Mouse (Mus musculus) thymus, adult 2 months (tissue): ENCODE results near the gene Lyzl6.

Experiments
- CTCF ChIP-seq: fragments of 200-500 bp; IDR thresholded peaks from 2 replicates; pipeline ENCODE4 v1.5.1; 2012; ENCODE audit warnings: mild to moderate bottlenecking, control low read depth, low read length, moderate library complexity, borderline replicate concordance; ENCODE audit not compliant: control insufficient read depth, poor library complexity, insufficient read depth; ENCODE audit errors: extremely low read depth
- POLR2A ChIP-seq: fragments of 200-500 bp; IDR thresholded peaks from 2 replicates; pipeline ENCODE4 v1.6.1; 2012; ENCODE audit warnings: mild to moderate bottlenecking, low read length, control low read depth, moderate library complexity; ENCODE audit not compliant: control insufficient read depth, poor library complexity, insufficient read depth; ENCODE audit errors: extremely low read depth

GRCm38 (mm10) chr11:103666907-103667426 is 28.3 kb upstream of the Lyzl6 start:
- TF ChIP-seq CTCF, result no peak
- no peak for TF ChIP-seq POLR2A
